Mouse (Mus musculus): ENCODE data around the gene Defb29.

Defb29 gene

GRCm38 (mm10) chr2:152500204-152500862 lies 39.6 kb downstream of the Defb29 start:
- no peak for DNase-seq

GRCm38 (mm10) chr2:152498020-152498419 lies 41.9 kb downstream of the Defb29 start:
- DNase-seq, result no peak

GRCm38 (mm10) chr2:152493151-152493550 lies 46.7 kb downstream of the Defb29 start:
- DNase-seq, result no peak

GRCm38 (mm10) chr2:152490038-152490437 lies 49.9 kb downstream of the Defb29 start, which contains the start of gene Defb22:
TSS of gene Defb22 (minus strand) at chr2:152490138.
- DNase-seq, result no peak
